Mouse (Mus musculus) cortical plate, adult 2 months (tissue): Measurements from ENCODE around the gene Syk. TPM values are rescaled to one million over a fixed set of nuclear protein-coding genes. Genes with fewer than 3 reads are reported as not detected.

ENCODE experiments used
- H3K27ac ChIP-seq: fragments of 200-500 bp; 2 replicates; pipeline ENCODE4 v1.5.1; 2012; ENCODE audit warnings: low read length, control low read depth, inconsistent platforms; ENCODE audit not compliant: insufficient read depth
- H3K4me1 ChIP-seq: fragments of 200-500 bp; 2 replicates; pipeline ENCODE4 v1.6.1; 2011; ENCODE audit warnings: low read length; ENCODE audit not compliant: control insufficient read depth, insufficient read depth
- H3K4me3 ChIP-seq: fragments of 200-500 bp; 2 replicates; pipeline ENCODE4 v1.5.1; 2011; ENCODE audit warnings: mild to moderate bottlenecking, low read length, control low read depth; ENCODE audit not compliant: insufficient read depth
- CTCF ChIP-seq: fragments of 200-500 bp; IDR thresholded peaks from 2 replicates; pipeline ENCODE4 v1.5.1; 2011; ENCODE audit warnings: mild to moderate bottlenecking, control low read depth, low read length; ENCODE audit not compliant: insufficient read depth; ENCODE audit errors: extremely low read depth
- POLR2A ChIP-seq: fragments of 200-500 bp; IDR thresholded peaks from 2 replicates; pipeline ENCODE4 v1.6.1; 2011; ENCODE audit warnings: mild to moderate bottlenecking, low read length, control low read depth; ENCODE audit not compliant: insufficient read depth; ENCODE audit errors: extremely low read depth
- polyA plus RNA-seq: library from polyadenylated mRNA; depleted of rRNA; stranded (reverse); fragments of >200 nt; gene quantifications from 2 replicates; pipeline ENCODE4 v1.2.3, GENCODE M21; 2012

The Syk gene
- polyA plus RNA-seq, 1 experiment: 3.3 TPM

GRCm38 (mm10) chr13:52669889-52670288, 86.9 kb downstream of the Syk start:
- Histone ChIP-seq H3K4me1 (no peaks in the 10 kb centered on the region), H3K4me3 (no peak overlapping the region), H3K27ac (no peak overlapping the region)
- TF ChIP-seq POLR2A (no peak), CTCF (peak; percentile 34; the same call in 1 of the 2 replicates)

DNA sequence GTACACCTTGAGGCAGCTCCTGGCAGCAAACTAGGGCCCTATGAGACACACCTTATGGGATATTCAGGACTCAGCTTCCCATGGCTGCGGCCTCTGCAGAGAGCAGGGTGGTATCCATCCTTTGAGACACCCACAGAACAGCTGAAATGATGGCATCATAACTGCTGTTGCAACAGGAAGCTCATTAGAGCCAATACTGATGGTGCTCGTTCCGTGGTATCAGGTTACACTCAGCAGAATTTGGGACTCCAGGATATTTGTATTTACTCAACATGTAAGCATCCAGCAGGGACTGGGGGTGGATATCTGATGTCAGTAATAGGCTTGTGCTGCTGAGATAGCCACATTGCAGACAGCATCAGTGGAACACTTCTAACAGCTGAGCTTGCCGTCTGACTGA, 90.3 kb downstream of the Syk start:
- no peaks in the 10 kb centered on the region for H3K4me1 ChIP-seq
- no peak for TF ChIP-seq CTCF
- TF ChIP-seq POLR2A: no peak
- no peak overlapping the region for H3K27ac ChIP-seq
- H3K4me3 ChIP-seq: no peak overlapping the region

- H3K4me3 ChIP-seq: no peak overlapping the region
- H3K4me1 ChIP-seq: no peaks in the 10 kb centered on the region
- TF ChIP-seq CTCF (no peak), POLR2A (no peak)
- no peak overlapping the region for H3K27ac ChIP-seq
Measured at GRCm38 (mm10) chr13:52673856-52674255, 90.9 kb downstream of the Syk start.

- TF ChIP-seq CTCF (no peak), POLR2A (no peak)
Measured at GRCm38 (mm10) chr13:52674839-52675238, 91.9 kb downstream of the Syk start.

GRCm38 (mm10) chr13:52675526-52676294, 92.7 kb downstream of the Syk start:
- no peak overlapping the region for H3K4me3 ChIP-seq
- H3K27ac ChIP-seq: no peak overlapping the region
- TF ChIP-seq POLR2A: no peak
- TF ChIP-seq CTCF: no peak
- H3K4me1 ChIP-seq: no peaks in the 10 kb centered on the region

More at GRCm38 (mm10) chr13:52674839-52675238, 91.9 kb downstream of the Syk start:
- no peak overlapping the region for H3K4me3 ChIP-seq
- no peaks in the 10 kb centered on the region for H3K4me1 ChIP-seq
- H3K27ac ChIP-seq: no peak overlapping the region

DNA sequence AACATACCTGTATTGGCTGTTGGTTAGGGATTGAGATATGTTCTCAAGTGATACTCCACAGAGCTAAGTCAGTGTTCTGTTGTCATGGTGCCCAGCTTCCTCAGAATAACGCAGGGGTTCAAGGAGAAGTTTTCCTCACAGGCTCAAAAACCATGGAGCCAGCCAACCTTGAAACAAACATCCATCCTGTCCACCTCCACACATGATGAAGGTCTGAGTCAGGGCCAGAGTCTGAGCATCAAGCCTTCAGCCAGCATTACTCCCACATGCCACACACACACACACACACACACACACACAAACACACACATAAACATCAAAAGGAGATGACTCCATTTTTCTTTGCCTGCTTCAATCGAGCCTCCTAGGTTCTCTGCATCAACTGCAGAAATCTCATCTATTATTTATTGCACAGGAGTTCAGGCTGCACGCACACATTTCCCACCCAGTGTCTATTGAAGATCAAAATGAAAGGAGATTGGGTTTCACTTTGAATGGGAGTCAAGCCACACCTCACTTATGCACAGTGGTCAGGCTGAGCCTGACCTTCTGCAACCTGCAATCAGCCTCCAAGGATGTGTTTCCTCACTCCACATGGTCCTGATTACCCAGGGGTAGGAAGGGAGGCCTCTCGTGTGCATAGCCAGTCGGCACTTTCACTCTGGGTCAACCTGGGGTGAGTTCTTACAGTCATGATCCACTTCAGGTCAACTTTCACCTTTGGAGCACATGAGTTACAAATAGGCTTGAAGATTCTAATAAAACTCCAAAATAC, 93.9 kb downstream of the Syk start:
- TF ChIP-seq CTCF: no peak
- no peak for TF ChIP-seq POLR2A
- H3K4me3 ChIP-seq: no peak overlapping the region
- no peaks in the 10 kb centered on the region for H3K4me1 ChIP-seq
- no peak overlapping the region for H3K27ac ChIP-seq

DNA sequence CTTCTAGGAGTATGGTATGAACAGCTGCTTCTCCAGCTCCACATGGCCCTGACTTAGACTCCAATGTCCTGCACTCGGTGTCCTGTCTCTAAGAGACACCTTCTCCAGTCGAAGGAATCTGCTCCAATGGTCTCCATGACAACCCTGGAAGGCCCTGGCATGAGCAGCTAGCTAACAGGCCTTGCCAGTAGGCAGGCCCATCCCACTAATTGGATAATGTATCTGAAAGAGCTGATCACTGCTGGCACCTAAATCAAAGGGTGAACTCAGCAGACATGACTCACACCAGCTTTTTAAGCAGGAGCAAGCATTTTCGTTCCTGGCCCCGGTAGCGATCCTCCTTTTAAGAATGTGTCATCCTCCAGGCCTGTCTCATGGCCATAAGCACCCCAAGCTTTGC, 96.9 kb downstream of the Syk start:
- Histone ChIP-seq H3K4me3 (no peak overlapping the region), H3K4me1 (no peaks in the 10 kb centered on the region), H3K27ac (no peak overlapping the region)
- TF ChIP-seq POLR2A (no peak), CTCF (no peak)

DNA sequence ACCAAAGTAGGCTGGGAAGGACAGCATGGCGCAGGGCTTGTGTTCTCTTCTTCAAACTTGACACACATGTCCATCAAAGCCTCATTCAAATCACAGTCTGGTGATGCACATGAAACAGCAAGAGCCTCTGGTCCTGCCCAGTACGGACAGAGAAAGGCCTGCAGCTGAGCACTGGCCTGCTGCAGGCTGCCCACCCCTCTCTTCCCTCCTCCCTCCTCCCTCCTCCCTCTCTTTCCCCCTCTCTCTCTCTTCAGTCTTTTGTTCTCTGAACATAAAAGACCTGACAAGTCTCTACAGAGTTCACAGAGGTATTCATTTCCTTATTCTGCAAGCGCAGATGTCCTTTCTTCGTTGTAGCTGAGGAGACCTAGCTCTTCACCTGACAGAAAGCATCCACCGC, 99.1 kb downstream of the Syk start:
- Histone ChIP-seq H3K4me1 (no peaks in the 10 kb centered on the region), H3K27ac (no peak overlapping the region), H3K4me3 (no peak overlapping the region)
- TF ChIP-seq CTCF (no peak), POLR2A (no peak)

DNA sequence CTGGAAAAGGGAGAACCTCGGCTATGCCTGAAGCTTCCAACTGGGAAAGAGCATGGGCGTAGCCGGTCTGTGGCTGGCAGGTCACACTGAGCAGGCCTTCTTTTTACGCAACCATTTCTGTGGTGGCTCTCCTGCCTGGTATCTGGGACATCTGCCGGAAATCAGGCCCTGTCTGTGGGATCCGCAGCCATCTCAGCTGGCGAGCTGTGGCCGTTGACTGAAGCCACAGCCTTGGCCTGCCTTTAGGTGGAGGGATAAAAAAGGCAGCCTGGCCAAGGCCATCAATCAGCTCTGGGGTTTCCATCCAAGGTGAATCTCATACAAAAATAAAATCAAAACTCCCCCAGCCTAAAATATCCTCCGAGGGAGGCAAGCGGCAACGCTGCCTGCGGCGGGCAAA, 107.5 kb downstream of the Syk start:
- TF ChIP-seq CTCF: no peak
- TF ChIP-seq POLR2A: no peak
- Histone ChIP-seq H3K27ac (no peak overlapping the region), H3K4me3 (no peak overlapping the region), H3K4me1 (no peaks in the 10 kb centered on the region)

- Histone ChIP-seq H3K4me1 (no peaks in the 10 kb centered on the region), H3K27ac (no peak overlapping the region), H3K4me3 (no peak overlapping the region)
- TF ChIP-seq POLR2A (no peak), CTCF (no peak)
Measured at GRCm38 (mm10) chr13:52692311-52692710, 109.3 kb downstream of the Syk start.
